Mouse (Mus musculus) cerebellum, adult (tissue): ENCODE measurements at regions not wholly inside any gene's neighbourhood (a gene's known extent, or its start where the extent isn't known, plus 50 kb on each side); places are given as distances from the start of the nearest gene placed in this dataset.
A peak's percentile ranks its signal among the peaks of the same experiment; 100 is the strongest.

Source experiments
- ATAC-seq: cut with Nextera tagmentation; 2 replicates; pipeline ENCODE4 v1.9.2; 2017; ENCODE audit warnings: mild to moderate bottlenecking, moderate library complexity, mixed read lengths; ENCODE audit not compliant: insufficient number of reproducible peaks, low FRiP score, low TSS enrichment

DNA sequence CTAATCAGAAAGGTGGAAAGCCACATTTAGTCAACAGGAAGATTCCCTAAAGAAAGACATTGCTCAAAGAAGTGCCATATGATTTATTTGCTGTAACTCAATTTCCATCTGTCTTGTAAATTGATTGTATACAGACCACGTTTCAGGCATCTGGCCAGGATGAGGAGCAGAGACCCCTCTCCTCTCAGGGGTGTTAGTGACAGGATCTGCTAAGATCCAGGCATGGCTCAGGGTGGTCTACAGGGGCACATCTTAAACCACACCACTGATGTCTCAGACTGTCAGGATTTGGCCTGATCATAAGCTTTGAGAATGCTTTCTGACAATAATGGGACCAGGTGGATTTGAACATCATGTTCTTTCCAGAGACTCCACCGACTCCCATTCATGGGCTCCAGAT lies 295.5 kb upstream of the 4930452B06Rik start:
- ATAC-seq: no peak

DNA sequence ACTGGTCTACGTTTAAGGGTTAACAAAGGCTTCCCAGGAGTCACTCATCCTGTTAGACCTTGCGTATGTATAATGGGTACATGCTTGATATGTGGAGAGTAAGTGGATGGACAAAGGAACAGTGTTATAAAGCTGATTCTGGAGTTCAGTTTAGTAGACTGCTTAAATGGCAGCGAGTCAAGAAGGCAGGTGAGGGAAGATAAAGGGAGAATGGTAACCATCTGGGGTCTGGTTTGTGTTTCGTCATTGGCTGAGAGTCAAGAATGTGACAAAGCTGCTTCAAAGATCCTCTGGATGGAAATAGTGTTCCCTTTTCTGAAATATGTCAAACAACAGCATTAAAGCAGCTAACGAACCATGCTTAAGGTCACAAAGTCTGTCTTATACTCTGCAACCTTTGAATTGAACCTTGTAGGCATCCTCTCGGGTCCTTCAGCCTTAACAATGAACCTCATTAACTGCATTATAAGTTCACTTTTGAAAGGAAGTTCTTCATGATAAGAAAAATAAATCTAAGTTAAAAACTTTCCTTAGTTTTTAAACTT lies 286.9 kb upstream of the 4930452B06Rik start:
- ATAC-seq: no peak

DNA sequence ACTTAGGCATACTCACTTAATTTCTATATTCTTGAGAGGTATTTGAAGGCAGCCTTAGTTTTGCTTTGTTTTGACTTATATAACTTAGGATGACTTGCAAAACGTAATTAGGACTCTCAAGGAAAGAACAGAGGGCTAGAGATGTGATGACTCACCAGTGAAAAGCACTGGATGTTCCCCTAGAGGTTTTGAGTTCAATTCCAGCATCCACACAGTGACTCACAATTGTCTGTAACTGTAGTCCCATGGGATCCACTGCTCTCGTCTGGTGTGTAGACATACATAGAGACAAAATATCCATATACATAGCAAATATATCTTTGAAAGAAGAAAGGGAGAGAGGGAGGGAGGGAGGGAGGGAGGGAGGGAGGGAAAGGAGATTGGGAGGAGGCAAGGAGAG lies 282.7 kb upstream of the 4930452B06Rik start:
- no peak for ATAC-seq

DNA sequence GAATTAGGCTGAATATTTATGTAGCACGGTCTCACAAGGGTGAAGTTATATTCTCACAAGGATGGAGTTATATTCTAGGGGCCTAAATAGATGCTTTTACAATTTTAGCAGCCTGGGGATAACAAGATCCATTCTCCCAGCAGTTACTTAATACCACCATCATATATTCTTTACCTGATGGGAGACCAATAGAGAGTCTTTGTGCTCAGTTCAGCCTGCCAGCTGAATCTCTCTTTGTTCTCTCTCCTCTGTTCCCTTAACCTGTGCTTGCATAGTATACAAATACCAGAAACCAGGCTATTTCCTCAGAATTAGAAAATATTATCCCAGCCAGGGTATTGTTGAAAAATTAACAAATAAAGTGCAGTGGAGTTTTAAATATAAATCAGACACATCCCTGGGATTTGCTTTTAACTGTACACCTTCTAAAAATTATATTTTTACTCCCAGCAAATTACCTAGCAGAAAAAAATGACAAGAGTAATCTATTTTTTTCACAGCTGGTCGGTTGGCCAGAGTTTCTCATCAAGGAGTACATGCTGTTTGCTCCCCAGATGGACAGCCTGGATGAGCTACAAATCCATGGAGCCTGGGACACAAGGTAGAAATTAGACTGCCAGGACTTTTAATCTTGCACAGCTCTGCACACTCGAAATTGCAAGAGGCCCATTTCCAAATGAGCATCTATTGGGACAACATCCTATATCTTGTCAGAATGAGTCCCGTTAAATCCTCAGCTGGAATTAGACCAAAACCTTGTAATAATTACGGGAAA lies 281.0 kb upstream of the 4930452B06Rik start:
- ATAC-seq: no peak; the same call in 1 of the 2 replicates

DNA sequence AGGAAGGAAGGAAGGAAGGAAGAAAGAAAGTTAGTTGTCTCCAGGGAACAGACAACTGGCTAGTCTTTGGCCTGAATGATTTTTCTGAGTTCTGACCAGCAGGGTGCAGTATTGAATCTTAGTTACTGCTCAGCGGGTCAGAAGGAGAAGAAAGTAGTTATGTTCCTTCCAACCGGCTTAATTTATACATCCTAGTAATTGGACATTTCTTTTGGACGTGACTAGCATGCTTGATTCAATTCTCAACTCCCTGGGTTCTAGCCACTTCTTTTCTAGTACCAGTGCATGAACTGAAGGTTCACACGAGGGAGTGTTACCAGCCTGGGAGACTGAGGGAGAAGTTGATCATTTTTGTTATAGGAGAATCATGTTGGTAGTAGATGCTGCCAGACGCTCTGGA lies 269.1 kb upstream of the 4930452B06Rik start:
- 0 out of 2 replicates have a peak, but pooled peaks have one; percentile 20 for ATAC-seq
